Mouse (Mus musculus): ENCODE data around the gene Nr2c1.

GRCm38 (mm10) chr10:94116781-94117340 is 31.0 kb upstream of the Nr2c1 start:
- TF ChIP-seq FLI1 (IDR thresholded peaks at IDR 0.05; ENCODE audit: low read length) (no peak), GATA1 (IDR thresholded peaks at IDR 0.05; ENCODE audit: borderline replicate concordance, low read length) (no peak)
